Mouse (Mus musculus): ENCODE data around the gene Padi2. TPM values are rescaled to one million over a fixed set of nuclear protein-coding genes. Genes with fewer than 3 reads are reported as not detected.

The Padi2 gene
- polyA plus RNA-seq, 1 experiment from 2014 or later = 22.6 TPM

DNA sequence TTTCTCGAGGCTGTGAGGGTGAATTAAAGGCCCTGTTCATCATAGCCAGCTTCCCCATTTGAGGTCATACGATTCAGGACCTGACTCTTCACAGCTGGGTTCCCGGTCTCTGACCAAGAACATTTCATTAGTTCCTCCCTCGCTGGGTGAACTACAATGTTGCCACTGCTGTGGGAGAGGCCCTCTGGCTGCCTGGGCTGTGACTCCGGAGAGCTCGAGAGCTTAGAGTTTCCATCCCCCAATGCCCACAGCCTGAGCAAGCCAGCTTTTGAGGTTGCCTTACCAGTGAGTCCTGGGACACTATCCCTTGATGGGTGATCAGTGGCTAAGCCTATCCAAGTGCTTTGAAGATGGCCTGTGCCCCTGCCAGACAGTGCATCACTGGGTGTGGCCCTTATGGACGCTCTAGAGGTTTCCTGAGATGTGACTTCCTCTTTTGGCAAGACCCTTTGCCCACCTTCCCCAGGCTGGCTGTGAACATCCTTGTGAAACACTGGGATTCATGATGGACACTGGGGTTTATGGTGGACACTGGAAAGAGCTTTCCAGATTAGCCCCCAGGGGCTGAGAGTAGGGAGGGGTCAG is 82.7 kb downstream of the Padi2 start:
- no peak for ATAC-seq (ENCODE audit: low FRiP score, low TSS enrichment)
- Histone ChIP-seq H3K9ac (ENCODE audit: low read depth, low read length) (no peak overlapping the region), H3K4me1 (ENCODE audit: control insufficient read depth, insufficient read depth, low read length) (peaks cover 10% of the 10 kb centered on the region), H3K27ac (ENCODE audit: low read depth, low read length) (no peak overlapping the region), H3K9me3 (ENCODE audit: control insufficient read depth, low read length) (no peaks in the 10 kb centered on the region), H3K27me3 (ENCODE audit: control insufficient read depth, insufficient read depth, low read length) (no peaks in the 10 kb centered on the region), H3K36me3 (ENCODE audit: control insufficient read depth, insufficient read depth, low read length) (peaks cover 19% of the 10 kb centered on the region), H3K4me2 (replicated peaks; ENCODE audit: low read depth, low read length) (no peak overlapping the region), H3K4me3 (ENCODE audit: low read length) (no peak overlapping the region)
- 55% methylated on average over 7 of the region's 7 CpGs for WGBS

DNA sequence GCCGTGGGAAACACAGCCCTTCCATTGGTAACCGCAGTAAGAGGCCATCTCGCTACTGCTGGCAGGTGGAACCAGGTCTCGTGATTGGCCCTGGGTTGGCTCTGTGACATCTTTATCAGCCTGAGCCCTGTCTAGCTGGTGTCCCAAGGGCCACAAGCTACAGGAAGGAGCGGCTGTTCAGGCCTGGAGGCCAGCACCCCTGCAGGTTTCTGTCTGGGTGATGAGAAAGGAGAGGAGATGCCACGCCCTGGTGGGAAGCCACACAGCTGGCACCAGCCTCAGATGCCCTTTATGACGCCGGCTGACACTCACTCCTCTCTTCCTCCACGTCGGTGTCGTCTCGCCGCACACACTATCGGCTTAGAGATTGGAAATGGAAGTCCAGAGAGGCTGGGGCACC is 83.3 kb downstream of the Padi2 start:
- Histone ChIP-seq H3K27me3 (ENCODE audit: control insufficient read depth, insufficient read depth, low read length) (no peaks in the 10 kb centered on the region), H3K4me3 (ENCODE audit: low read length) (no peak overlapping the region), H3K27ac (ENCODE audit: low read depth, low read length) (no peak overlapping the region), H3K4me1 (ENCODE audit: control insufficient read depth, insufficient read depth, low read length) (peaks cover 10% of the 10 kb centered on the region), H3K9ac (ENCODE audit: low read depth, low read length) (no peak overlapping the region), H3K36me3 (ENCODE audit: control insufficient read depth, insufficient read depth, low read length) (peaks cover 26% of the 10 kb centered on the region), H3K9me3 (ENCODE audit: control insufficient read depth, low read length) (no peaks in the 10 kb centered on the region), H3K4me2 (replicated peaks; ENCODE audit: low read depth, low read length) (no peak overlapping the region)
- ATAC-seq (ENCODE audit: low FRiP score, low TSS enrichment) = no peak
- 87% methylated on average over 14 of the region's 14 CpGs for WGBS

- 86% methylated on average over 20 of the region's 20 CpGs for WGBS
- Histone ChIP-seq H3K4me1 (ENCODE audit: control insufficient read depth, insufficient read depth, low read length) (peaks cover 10% of the 10 kb centered on the region), H3K27ac (ENCODE audit: low read depth, low read length) (no peak overlapping the region), H3K9ac (ENCODE audit: low read depth, low read length) (no peak overlapping the region), H3K4me2 (replicated peaks; ENCODE audit: low read depth, low read length) (no peak overlapping the region), H3K4me3 (ENCODE audit: low read length) (no peak overlapping the region), H3K9me3 (ENCODE audit: control insufficient read depth, low read length) (no peaks in the 10 kb centered on the region), H3K36me3 (ENCODE audit: control insufficient read depth, insufficient read depth, low read length) (peaks cover 53% of the 10 kb centered on the region), H3K27me3 (ENCODE audit: control insufficient read depth, insufficient read depth, low read length) (no peaks in the 10 kb centered on the region)
- ATAC-seq (ENCODE audit: low FRiP score, low TSS enrichment) = no peak
Observed at GRCm38 (mm10) chr4:140992215-140992614, 86.1 kb downstream of the Padi2 start.

DNA sequence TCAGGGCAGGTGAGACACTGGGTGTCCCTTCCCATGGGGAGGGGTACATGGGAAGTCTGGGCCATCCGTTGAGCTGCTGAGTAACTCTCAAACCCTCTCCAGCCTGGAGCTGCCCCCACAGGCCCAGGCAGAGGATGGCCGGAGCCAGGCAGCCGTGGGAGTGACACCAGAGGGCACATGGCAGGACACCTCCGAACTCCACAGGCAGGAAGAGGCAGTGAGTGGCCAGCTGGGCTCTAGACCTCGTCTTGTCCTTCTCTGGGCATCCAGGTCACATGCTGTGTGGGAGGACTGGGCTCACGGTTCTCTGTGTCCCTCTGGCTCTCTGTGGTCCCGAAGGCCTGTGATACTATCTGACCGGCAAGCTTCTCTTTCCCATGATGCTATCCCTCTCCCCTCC is 87.7 kb downstream of the Padi2 start:
- Histone ChIP-seq H3K4me1 (ENCODE audit: control insufficient read depth, insufficient read depth, low read length) (peaks cover 3% of the 10 kb centered on the region; the same call in 1 of the 2 replicates), H3K27ac (ENCODE audit: low read depth, low read length) (no peak overlapping the region), H3K36me3 (ENCODE audit: control insufficient read depth, insufficient read depth, low read length) (peaks cover 60% of the 10 kb centered on the region), H3K4me3 (ENCODE audit: low read length) (no peak overlapping the region), H3K9ac (ENCODE audit: low read depth, low read length) (no peak overlapping the region), H3K4me2 (replicated peaks; ENCODE audit: low read depth, low read length) (no peak overlapping the region), H3K27me3 (ENCODE audit: control insufficient read depth, insufficient read depth, low read length) (no peaks in the 10 kb centered on the region), H3K9me3 (ENCODE audit: control insufficient read depth, low read length) (no peaks in the 10 kb centered on the region)
- WGBS = 26% methylated on average over 8 of the region's 8 CpGs
- ATAC-seq (ENCODE audit: low FRiP score, low TSS enrichment) = no peak

GRCm38 (mm10) chr4:140995811-140996210 is 89.7 kb downstream of the Padi2 start:
- WGBS = 93% methylated on average over 8 of the region's 8 CpGs
- Histone ChIP-seq H3K27ac (ENCODE audit: low read depth, low read length) (no peak overlapping the region), H3K9me3 (ENCODE audit: control insufficient read depth, low read length) (no peaks in the 10 kb centered on the region), H3K27me3 (ENCODE audit: control insufficient read depth, insufficient read depth, low read length) (no peaks in the 10 kb centered on the region), H3K36me3 (ENCODE audit: control insufficient read depth, insufficient read depth, low read length) (peaks cover 72% of the 10 kb centered on the region), H3K9ac (ENCODE audit: low read depth, low read length) (no peak overlapping the region), H3K4me3 (ENCODE audit: low read length) (no peak overlapping the region), H3K4me1 (ENCODE audit: control insufficient read depth, insufficient read depth, low read length) (no peaks in the 10 kb centered on the region), H3K4me2 (replicated peaks; ENCODE audit: low read depth, low read length) (no peak overlapping the region)
- no peak for ATAC-seq (ENCODE audit: low FRiP score, low TSS enrichment)

DNA sequence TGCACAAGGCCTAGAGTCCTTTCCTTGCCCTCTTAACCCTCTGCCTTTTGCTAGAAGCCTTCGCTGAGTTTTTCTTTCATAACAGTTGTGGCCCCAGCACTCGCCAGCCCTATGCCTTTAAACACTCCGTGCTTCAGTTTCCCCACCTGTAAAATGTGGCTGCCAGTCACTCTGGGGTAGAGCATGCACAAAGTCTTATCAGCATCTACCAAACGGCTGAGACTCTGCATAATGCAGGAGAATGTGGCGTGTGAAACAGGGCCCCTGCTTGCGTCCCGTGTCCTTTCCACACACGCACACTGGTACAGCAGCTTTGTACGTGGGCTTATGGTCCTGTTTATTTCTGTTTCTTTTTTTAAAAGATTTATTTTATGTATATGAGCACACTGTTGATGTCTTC is 90.7 kb downstream of the Padi2 start:
- Histone ChIP-seq H3K9me3 (ENCODE audit: control insufficient read depth, low read length) (no peaks in the 10 kb centered on the region), H3K36me3 (ENCODE audit: control insufficient read depth, insufficient read depth, low read length) (peaks cover 76% of the 10 kb centered on the region), H3K4me1 (ENCODE audit: control insufficient read depth, insufficient read depth, low read length) (no peaks in the 10 kb centered on the region), H3K4me3 (ENCODE audit: low read length) (no peak overlapping the region), H3K9ac (ENCODE audit: low read depth, low read length) (no peak overlapping the region), H3K27ac (ENCODE audit: low read depth, low read length) (no peak overlapping the region), H3K4me2 (replicated peaks; ENCODE audit: low read depth, low read length) (no peak overlapping the region), H3K27me3 (ENCODE audit: control insufficient read depth, insufficient read depth, low read length) (no peaks in the 10 kb centered on the region)
- WGBS = 95% methylated on average over 9 of the region's 9 CpGs
- ATAC-seq (ENCODE audit: low FRiP score, low TSS enrichment) = no peak

Other genes starting within 250 kb of the Padi2 start
- 11.8 and 18.2 TPM in 2 replicates for gene Arhgef10l, start 240.3 kb upstream of the Padi2 start, polyA plus RNA-seq (2014; fragmentation: Nextera tagmentation; extraction: Ambion mirVana)
- 35.3 and 45.2 TPM in 2 replicates for gene Rcc2, start 205.8 kb upstream of the Padi2 start, polyA plus RNA-seq (2014; fragmentation: Nextera tagmentation; extraction: Ambion mirVana)
- gene Padi6, start 163.7 kb upstream of the Padi2 start, polyA plus RNA-seq (2014; fragmentation: Nextera tagmentation; extraction: Ambion mirVana) = not detected in 2 replicates
- gene Padi4, start 132.1 kb upstream of the Padi2 start, polyA plus RNA-seq (2014; fragmentation: Nextera tagmentation; extraction: Ambion mirVana) = 1.1 and 1.3 TPM in 2 replicates
- 0.08 and 0.21 TPM in 2 replicates for gene Padi3, start 95.7 kb upstream of the Padi2 start, polyA plus RNA-seq (2014; fragmentation: Nextera tagmentation; extraction: Ambion mirVana)
- 0.09 and 0.39 TPM in 2 replicates for gene Padi1, start 60.6 kb upstream of the Padi2 start, polyA plus RNA-seq (2014; fragmentation: Nextera tagmentation; extraction: Ambion mirVana)
- gene Sdhb, start 54.9 kb downstream of the Padi2 start, polyA plus RNA-seq (2014; fragmentation: Nextera tagmentation; extraction: Ambion mirVana) = 442 and 499 TPM in 2 replicates
- 26.5 and 39.5 TPM in 2 replicates for gene Atp13a2, start 80.5 kb downstream of the Padi2 start, polyA plus RNA-seq (2014; fragmentation: Nextera tagmentation; extraction: Ambion mirVana)
- gene Mfap2, start 104.1 kb downstream of the Padi2 start, polyA plus RNA-seq (2014; fragmentation: Nextera tagmentation; extraction: Ambion mirVana) = 412 and 476 TPM in 2 replicates
- 10.3 and 13.2 TPM in 2 replicates for gene Crocc, start 154.2 kb downstream of the Padi2 start, polyA plus RNA-seq (2014; fragmentation: Nextera tagmentation; extraction: Ambion mirVana)
- 64.4 and 79.8 TPM in 2 replicates for gene Necap2, start 172.0 kb downstream of the Padi2 start, polyA plus RNA-seq (2014; fragmentation: Nextera tagmentation; extraction: Ambion mirVana)
- gene Spata21, start 182.0 kb downstream of the Padi2 start, polyA plus RNA-seq (2014; fragmentation: Nextera tagmentation; extraction: Ambion mirVana) = 0.27 and 0.95 TPM in 2 replicates
- gene Szrd1, start 233.4 kb downstream of the Padi2 start, polyA plus RNA-seq (2014; fragmentation: Nextera tagmentation; extraction: Ambion mirVana) = 23.3 and 46.4 TPM in 2 replicates
- gene Fbxo42, start 241.6 kb downstream of the Padi2 start, polyA plus RNA-seq (2014; fragmentation: Nextera tagmentation; extraction: Ambion mirVana) = 22.0 and 26.8 TPM in 2 replicates